Mouse (Mus musculus): ENCODE results near the gene Rhbdl1.

The Rhbdl1 gene

GRCm38 (mm10) chr17:25791320-25791842, 45.7 kb downstream of the Rhbdl1 start:
- no peak for DNase-seq

- DNase-seq = no peak
These were observed 50.2 kb downstream of the Rhbdl1 start for GRCm38 (mm10) chr17:25786781-25787504.

DNA sequence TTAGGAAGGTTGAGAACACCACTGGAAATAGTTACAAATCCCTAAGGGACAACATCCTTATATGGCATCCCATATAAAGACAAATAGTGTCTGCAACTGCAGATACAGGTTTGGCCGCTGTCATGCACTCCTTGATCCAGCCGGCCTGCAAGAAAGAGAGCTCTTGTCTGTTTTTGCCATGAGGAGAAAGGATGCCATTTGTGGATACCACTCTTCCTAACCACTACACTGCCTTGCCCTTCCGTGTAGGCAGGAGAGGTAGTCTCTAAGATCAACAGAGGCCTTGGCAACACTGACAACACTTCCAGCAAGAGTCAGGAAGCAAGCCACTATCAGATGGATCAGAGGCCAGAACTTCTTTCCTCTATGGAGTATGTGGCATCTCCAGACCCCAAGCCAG, 50.8 kb downstream of the Rhbdl1 start, which contains the start of gene Ccdc78:
TSS of gene Ccdc78 (plus strand) at position 301 of the 400 bp plus-strand sequence.
- DNase-seq = no peak

GRCm38 (mm10) chr17:25785281-25785745, 51.8 kb downstream of the Rhbdl1 start, which contains the start of gene Haghl:
Gene Haghl (minus strand): TSS chr17:25785673.
- peak; percentile 94 for DNase-seq
